Mouse (Mus musculus): ENCODE data around the gene 1700025G04Rik. TPM values are rescaled to one million over a fixed set of nuclear protein-coding genes. Genes with fewer than 3 reads are reported as not detected.

The 1700025G04Rik gene
- total and polyA plus RNA-seq, 3 experiments, result 1.5 to 19.5 (median 12.8) TPM

GRCm38 (mm10) chr1:152018322-152018721 is 71.6 kb downstream of the 1700025G04Rik start:
- no peak for DNase-seq (ENCODE audit: extremely low read depth)
- peaks cover 14 to 65% of the 10 kb centered on the region in 2 experiments for H3K4me1 ChIP-seq (ENCODE audit: control insufficient read depth in 1 of 2, insufficient read depth in 2 of 2)
- H3K27me3 ChIP-seq (replicated peaks), result no peaks in the 10 kb centered on the region
- no peaks in the 10 kb centered on the region for H3K79me2 ChIP-seq (replicated peaks; ENCODE audit: control insufficient read depth, extremely low read depth, insufficient read depth, poor library complexity, severe bottlenecking)
- no peaks in the 10 kb centered on the region for H3K9me3 ChIP-seq (replicated peaks; ENCODE audit: low read length)
- TF ChIP-seq MAFK (IDR thresholded peaks at IDR 0.05; ENCODE audit: insufficient replicate concordance, low read length) (no peak), CTCF (conservative IDR thresholded peaks at IDR 0.05 in 1 of 2, IDR thresholded peaks at IDR 0.05 in 1 of 2; ENCODE audit: low read depth in 2 of 2, low read length in 2 of 2) (no peak), UBTF (IDR thresholded peaks at IDR 0.05; ENCODE audit: low read depth, low read length) (no peak), MEF2A (IDR thresholded peaks at IDR 0.05; ENCODE audit: borderline replicate concordance, low read depth, low read length) (no peak), SIN3A (IDR thresholded peaks at IDR 0.05; ENCODE audit: low read length) (no peak), E2F4 (IDR thresholded peaks at IDR 0.05; ENCODE audit: insufficient replicate concordance, low read depth, low read length) (no peak), JUND (conservative IDR thresholded peaks at IDR 0.05; ENCODE audit: low read depth, low read length) (no peak), GABPA (IDR thresholded peaks at IDR 0.05; ENCODE audit: insufficient replicate concordance, low read depth, low read length) (no peak), ZNF384 (IDR thresholded peaks at IDR 0.05; ENCODE audit: low read depth, low read length) (no peak)
- no peak overlapping the region for H3K9ac ChIP-seq (ENCODE audit: insufficient read depth, low read depth)
- H3K27ac ChIP-seq (ENCODE audit: insufficient read depth, low read depth), result no peak overlapping the region
- in situ Hi-C loops (cut with MboI; ENCODE audit: low pct_ligation_motif_present, low pct_unique_long_range_greater_than_20kb, low sequenced_read_pairs), result no loop called here
- dilution Hi-C loops (cut with MboI; ENCODE audit: extremely low pct_ligation_motif_present, extremely low pct_unique_long_range_greater_than_20kb, low sequenced_read_pairs), result no loop called here
- no peak overlapping the region for H3K4me3 ChIP-seq (replicated peaks in 1 of 3; ENCODE audit: low read depth in 2 of 3, low read length in 2 of 3, poor library complexity in 1 of 3)
- no peak overlapping the region for H3K4me2 ChIP-seq (ENCODE audit: insufficient read depth, low read depth, poor library complexity, severe bottlenecking)
- H3K36me3 ChIP-seq (replicated peaks in 1 of 2; ENCODE audit: control insufficient read depth in 1 of 2, insufficient read depth in 1 of 2, low read length in 1 of 2), result no peaks in the 10 kb centered on the region

GRCm38 (mm10) chr1:152016663-152017062 is 73.3 kb downstream of the 1700025G04Rik start:
- peaks cover 14 to 64% of the 10 kb centered on the region in 2 experiments for H3K4me1 ChIP-seq (ENCODE audit: control insufficient read depth in 1 of 2, insufficient read depth in 2 of 2)
- H3K79me2 ChIP-seq (replicated peaks; ENCODE audit: control insufficient read depth, extremely low read depth, insufficient read depth, poor library complexity, severe bottlenecking), result no peaks in the 10 kb centered on the region
- TF ChIP-seq RCOR1 (conservative IDR thresholded peaks at IDR 0.05; ENCODE audit: low read depth, low read length) (no peak), SMC3 (IDR thresholded peaks at IDR 0.05; ENCODE audit: low read depth, low read length) (no peak), CHD1 (IDR thresholded peaks at IDR 0.05; ENCODE audit: low read depth, low read length) (no peak), TCF12 (IDR thresholded peaks at IDR 0.05; ENCODE audit: low read depth, low read length) (no peak)
- no peaks in the 10 kb centered on the region for H3K27me3 ChIP-seq (replicated peaks)
- H3K27ac ChIP-seq (ENCODE audit: insufficient read depth, low read depth), result no peak overlapping the region
- H3K4me3 ChIP-seq (replicated peaks in 1 of 3; ENCODE audit: low read depth in 2 of 3, low read length in 2 of 3, poor library complexity in 1 of 3), result no peak overlapping the region
- in situ Hi-C loops (cut with MboI; ENCODE audit: low pct_ligation_motif_present, low pct_unique_long_range_greater_than_20kb, low sequenced_read_pairs) (no loop called here), dilution Hi-C loops (cut with MboI; ENCODE audit: extremely low pct_ligation_motif_present, extremely low pct_unique_long_range_greater_than_20kb, low sequenced_read_pairs) (no loop called here)
- H3K36me3 ChIP-seq (replicated peaks in 1 of 2; ENCODE audit: control insufficient read depth in 1 of 2, insufficient read depth in 1 of 2, low read length in 1 of 2), result no peaks in the 10 kb centered on the region
- no peak for DNase-seq (ENCODE audit: extremely low read depth)
- H3K9me3 ChIP-seq (replicated peaks; ENCODE audit: low read length), result no peaks in the 10 kb centered on the region
- H3K4me2 ChIP-seq (ENCODE audit: insufficient read depth, low read depth, poor library complexity, severe bottlenecking), result no peak overlapping the region
- no peak overlapping the region for H3K9ac ChIP-seq (ENCODE audit: insufficient read depth, low read depth)

GRCm38 (mm10) chr1:152015555-152016125 is 74.3 kb downstream of the 1700025G04Rik start:
- no peaks in the 10 kb centered on the region for H3K9me3 ChIP-seq (replicated peaks; ENCODE audit: low read length)
- dilution Hi-C loops (cut with MboI; ENCODE audit: extremely low pct_ligation_motif_present, extremely low pct_unique_long_range_greater_than_20kb, low sequenced_read_pairs) (no loop called here), in situ Hi-C loops (cut with MboI; ENCODE audit: low pct_ligation_motif_present, low pct_unique_long_range_greater_than_20kb, low sequenced_read_pairs) (no loop called here)
- H3K27ac ChIP-seq (ENCODE audit: insufficient read depth, low read depth), result no peak overlapping the region
- peaks cover 14 to 54% of the 10 kb centered on the region in 2 experiments for H3K4me1 ChIP-seq (ENCODE audit: control insufficient read depth in 1 of 2, insufficient read depth in 2 of 2)
- no peaks in the 10 kb centered on the region for H3K36me3 ChIP-seq (replicated peaks in 1 of 2; ENCODE audit: control insufficient read depth in 1 of 2, insufficient read depth in 1 of 2, low read length in 1 of 2)
- DNase-seq (ENCODE audit: extremely low read depth), result peak; percentile 92
- no peak overlapping the region for H3K4me3 ChIP-seq (replicated peaks in 1 of 3; ENCODE audit: low read depth in 2 of 3, low read length in 2 of 3, poor library complexity in 1 of 3)
- H3K79me2 ChIP-seq (replicated peaks; ENCODE audit: control insufficient read depth, extremely low read depth, insufficient read depth, poor library complexity, severe bottlenecking), result no peaks in the 10 kb centered on the region
- H3K27me3 ChIP-seq (replicated peaks), result no peaks in the 10 kb centered on the region
- H3K4me2 ChIP-seq (ENCODE audit: insufficient read depth, low read depth, poor library complexity, severe bottlenecking), result 0 out of 2 replicates have a peak overlapping the region, but pooled peaks have one; percentile 11
- no peak overlapping the region for H3K9ac ChIP-seq (ENCODE audit: insufficient read depth, low read depth)
- TF ChIP-seq IRF4 (IDR thresholded peaks at IDR 0.05; ENCODE audit: low read depth, low read length), result peak; percentile 81
- no peak for TF ChIP-seq GABPA (IDR thresholded peaks at IDR 0.05; ENCODE audit: insufficient replicate concordance, low read depth, low read length)
- no peak for TF ChIP-seq CHD2 (IDR thresholded peaks at IDR 0.05; ENCODE audit: low read length)
- peak; percentile 50; the same call in 1 of the 2 replicates for TF ChIP-seq ETS1 (conservative IDR thresholded peaks at IDR 0.05; ENCODE audit: low read depth, low read length)
- TF ChIP-seq E2F4 (IDR thresholded peaks at IDR 0.05; ENCODE audit: insufficient replicate concordance, low read depth, low read length), result no peak
- no peak for TF ChIP-seq CHD1 (IDR thresholded peaks at IDR 0.05; ENCODE audit: low read depth, low read length)
- no peak for TF ChIP-seq PAX5 (IDR thresholded peaks at IDR 0.05; ENCODE audit: low read length)
- peak; percentile 85 for TF ChIP-seq RCOR1 (conservative IDR thresholded peaks at IDR 0.05; ENCODE audit: low read depth, low read length)
- peak; percentile 86 for TF ChIP-seq MAX (IDR thresholded peaks at IDR 0.05; ENCODE audit: low read length)
- TF ChIP-seq ZNF384 (IDR thresholded peaks at IDR 0.05; ENCODE audit: low read depth, low read length), result no peak
- no peak for TF ChIP-seq ELF1 (IDR thresholded peaks at IDR 0.05; ENCODE audit: low read depth, low read length)
- TF ChIP-seq MAZ (IDR thresholded peaks at IDR 0.05; ENCODE audit: low read depth, low read length), result no peak
- TF ChIP-seq MYC (IDR thresholded peaks at IDR 0.05; ENCODE audit: low read depth, low read length), result peak; percentile 82
- TF ChIP-seq EP300 (IDR thresholded peaks at IDR 0.05; ENCODE audit: low read length), result peak; percentile 94
- TF ChIP-seq TCF12 (IDR thresholded peaks at IDR 0.05; ENCODE audit: low read depth, low read length), result peak; percentile 83
- no peak for TF ChIP-seq KAT2A (IDR thresholded peaks at IDR 0.05; ENCODE audit: insufficient replicate concordance, low read length)
- no peak; the same call in 1 of the 2 replicates for TF ChIP-seq SMC3 (IDR thresholded peaks at IDR 0.05; ENCODE audit: low read depth, low read length)
- no peak for TF ChIP-seq ZC3H11A (IDR thresholded peaks at IDR 0.05; ENCODE audit: low read depth, low read length)
- peak; percentile 24; the same call in 1 of the 2 replicates for TF ChIP-seq MEF2A (IDR thresholded peaks at IDR 0.05; ENCODE audit: borderline replicate concordance, low read depth, low read length)
